Mouse (Mus musculus) hindbrain, postnatal 0 days (tissue): ENCODE results near the gene Npepps. TPM values are rescaled to one million over a fixed set of nuclear protein-coding genes. Genes with fewer than 3 reads are reported as not detected.

Source experiments
- ATAC-seq: fragments of 200-750 bp; cut with Nextera tagmentation; 2 replicates; pipeline ENCODE4 v1.8.0; 2017; ENCODE audit warnings: mild to moderate bottlenecking, moderate TSS enrichment, moderate library complexity
- DNase-seq: peaks from one replicate; pipeline ENCODE4 v3.0.0-alpha.2; 2015; ENCODE audit warnings: low spot score
- H3K27ac ChIP-seq: fragments of 300-500 bp; sonication (generic); 2 replicates; pipeline ENCODE4 v1.5.1; 2014; ENCODE audit warnings: mild to moderate bottlenecking
- H3K27me3 ChIP-seq: fragments of 300-500 bp; sonication (generic); 2 replicates; pipeline ENCODE4 v1.6.1; 2014; ENCODE audit warnings: low read length, mixed read lengths; ENCODE audit not compliant: insufficient read depth
- H3K36me3 ChIP-seq: fragments of 300-500 bp; sonication (generic); 2 replicates; pipeline ENCODE4 v1.6.1; 2014; ENCODE audit warnings: low read length, mixed read lengths; ENCODE audit not compliant: insufficient read depth
- H3K4me1 ChIP-seq: fragments of 300-500 bp; sonication (generic); 2 replicates; pipeline ENCODE4 v1.6.1; 2014; ENCODE audit warnings: antibody characterized with exemption, low read length, mixed read lengths; ENCODE audit not compliant: insufficient read depth
- H3K4me2 ChIP-seq: fragments of 300-500 bp; sonication (generic); 2 replicates; pipeline ENCODE4 v1.6.1; 2014; ENCODE audit warnings: low read depth, mild to moderate bottlenecking, low read length, moderate library complexity, mixed read lengths
- H3K4me3 ChIP-seq: fragments of 300-500 bp; sonication (generic); 2 replicates; pipeline ENCODE4 v1.5.1; 2014; ENCODE audit warnings: low read length
- H3K9ac ChIP-seq: fragments of 300-500 bp; sonication (generic); replicated peaks from 2 replicates; pipeline ENCODE4 v1.6.1; 2014; ENCODE audit warnings: mild to moderate bottlenecking, low read length, moderate library complexity, mixed read lengths
- H3K9me3 ChIP-seq: fragments of 300-500 bp; sonication (generic); 2 replicates; pipeline ENCODE4 v1.6.1; 2016; ENCODE audit warnings: low read length, mixed read lengths
- CTCF ChIP-seq: IDR thresholded peaks from 2 replicates; pipeline ENCODE4 v1.5.1; 2016; ENCODE audit warnings: antibody characterized with exemption, control low read depth, low read depth
- WGBS: fragments of 180-500 bp; shearing (Covaris S2); extraction: QIAGEN DNeasy Blood & Tissue Kit; methylation state at CpG from one replicate; pipeline ENCODE4 v1.1.7; 2014; 5-methylcytosine and 5-hydroxymethylcytosine counted together
- polyA plus RNA-seq: library from polyadenylated mRNA; unstranded; fragments of >200 nt; fragmentation: Nextera tagmentation; extraction: Ambion mirVana; gene quantifications from 2 replicates; pipeline ENCODE4 v1.2.1, GENCODE M21; 2015
- total RNA-seq: library from RNA; depleted of rRNA; stranded (reverse); fragments of >200 nt; gene quantifications from 2 replicates; pipeline ENCODE4 v1.2.3, GENCODE M21; 2014

Gene Npepps
- total and polyA plus RNA-seq, 2 experiments from 2014 or later = 69.2 to 102 TPM

- Histone ChIP-seq H3K27me3 (no peaks in the 10 kb centered on the region), H3K4me3 (no peak overlapping the region), H3K9ac (no peak overlapping the region), H3K4me1 (no peaks in the 10 kb centered on the region), H3K4me2 (no peak overlapping the region), H3K27ac (no peak overlapping the region), H3K9me3 (no peaks in the 10 kb centered on the region), H3K36me3 (no peaks in the 10 kb centered on the region)
- 77% methylated on average over 4 of the region's 4 CpGs for WGBS
- no peak for TF ChIP-seq CTCF
- DNase-seq = no peak
- no peak for ATAC-seq
Measured at GRCm38 (mm10) chr11:97284854-97285253, 4.4 kb upstream of the Npepps start.

GRCm38 (mm10) chr11:97282179-97282578 is 1.7 kb upstream of the Npepps start:
- peaks cover 10% of the 10 kb centered on the region for H3K4me1 ChIP-seq
- no peak overlapping the region for H3K9ac ChIP-seq
- H3K9me3 ChIP-seq = no peaks in the 10 kb centered on the region
- TF ChIP-seq CTCF = no peak
- H3K36me3 ChIP-seq = no peaks in the 10 kb centered on the region
- no peak overlapping the region for H3K4me2 ChIP-seq
- ATAC-seq (no peak), DNase-seq (no peak)
- 86% methylated on average over 6 of the region's 6 CpGs for WGBS
- no peaks in the 10 kb centered on the region for H3K27me3 ChIP-seq
- no peak overlapping the region for H3K27ac ChIP-seq
- H3K4me3 ChIP-seq = no peak overlapping the region

GRCm38 (mm10) chr11:97279405-97280215 is 828 bp downstream of the Npepps start:
- 2% methylated on average over 52 of the region's 64 CpGs for WGBS
- Histone ChIP-seq H3K9ac (peak overlapping the region; percentile 98), H3K4me3 (peak overlapping the region; percentile 90), H3K27ac (peak overlapping the region; percentile 99), H3K4me2 (peak overlapping the region; percentile 69), H3K36me3 (no peaks in the 10 kb centered on the region), H3K27me3 (no peaks in the 10 kb centered on the region), H3K4me1 (peaks cover 13% of the 10 kb centered on the region), H3K9me3 (no peaks in the 10 kb centered on the region)
- no peak for TF ChIP-seq CTCF
- DNase-seq (peak; percentile 85), ATAC-seq (peak; percentile 85)

- peaks cover 13% of the 10 kb centered on the region for H3K4me1 ChIP-seq
- TF ChIP-seq CTCF = no peak
- no peaks in the 10 kb centered on the region for H3K9me3 ChIP-seq
- H3K36me3 ChIP-seq = no peaks in the 10 kb centered on the region
- ATAC-seq (no peak), DNase-seq (no peak)
- peak overlapping the region; percentile 98 for H3K9ac ChIP-seq
- H3K4me2 ChIP-seq = peak overlapping the region; percentile 69
- peak overlapping the region; percentile 99 for H3K27ac ChIP-seq
- peak overlapping the region; percentile 90 for H3K4me3 ChIP-seq
- H3K27me3 ChIP-seq = no peaks in the 10 kb centered on the region
- 13% methylated on average over 11 of the region's 11 CpGs for WGBS
Measured at GRCm38 (mm10) chr11:97279040-97279404, 1.4 kb downstream of the Npepps start.

GRCm38 (mm10) chr11:97278456-97278855 is 2.0 kb downstream of the Npepps start:
- no peak for TF ChIP-seq CTCF
- H3K4me3 ChIP-seq = peak overlapping the region; percentile 90
- no peaks in the 10 kb centered on the region for H3K9me3 ChIP-seq
- 0 out of 2 replicates have a peak overlapping the region, but pooled peaks have one; percentile 99 for H3K27ac ChIP-seq
- H3K36me3 ChIP-seq = no peaks in the 10 kb centered on the region
- H3K9ac ChIP-seq = peak overlapping the region; percentile 98; the same call in 1 of the 2 replicates
- H3K27me3 ChIP-seq = no peaks in the 10 kb centered on the region
- ATAC-seq = no peak
- DNase-seq = no peak
- H3K4me1 ChIP-seq = peaks cover 13% of the 10 kb centered on the region
- WGBS = 69% methylated on average over 6 of the region's 6 CpGs
- peak overlapping the region; percentile 69 for H3K4me2 ChIP-seq

- H3K4me3 ChIP-seq = no peak overlapping the region
- DNase-seq = no peak
- H3K4me2 ChIP-seq = no peak overlapping the region
- H3K4me1 ChIP-seq = peaks cover 13% of the 10 kb centered on the region
- H3K9me3 ChIP-seq = no peaks in the 10 kb centered on the region
- no peak for TF ChIP-seq CTCF
- H3K36me3 ChIP-seq = no peaks in the 10 kb centered on the region
- no peak overlapping the region for H3K9ac ChIP-seq
- no peak overlapping the region for H3K27ac ChIP-seq
- WGBS = 80% methylated on average over 5 of the region's 5 CpGs
- ATAC-seq = no peak
- no peaks in the 10 kb centered on the region for H3K27me3 ChIP-seq
Measured at GRCm38 (mm10) chr11:97277166-97277565, 3.3 kb downstream of the Npepps start.

- Histone ChIP-seq H3K9me3 (no peaks in the 10 kb centered on the region), H3K4me1 (peaks cover 13% of the 10 kb centered on the region), H3K27ac (no peak overlapping the region), H3K36me3 (no peaks in the 10 kb centered on the region), H3K4me3 (no peak overlapping the region), H3K9ac (no peak overlapping the region), H3K27me3 (no peaks in the 10 kb centered on the region), H3K4me2 (no peak overlapping the region)
- TF ChIP-seq CTCF = no peak
- 19% methylated on average over 1 of the region's 1 CpGs for WGBS
- DNase-seq (no peak), ATAC-seq (no peak)
Measured at GRCm38 (mm10) chr11:97276019-97276418, 4.4 kb downstream of the Npepps start.
